Mouse (Mus musculus) lung, postnatal 10 days (tissue): ENCODE measurements at regions not wholly inside any gene's neighbourhood (a gene's known extent, or its start where the extent isn't known, plus 50 kb on each side); places are given as distances from the start of the nearest gene placed in this dataset.

Experiments used
- DNase-seq: peaks from one replicate; pipeline ENCODE4 v3.0.0; 2021

GRCm38 (mm10) chrX:17026161-17026829 is 114.7 kb upstream of the Ndp start:
- DNase-seq, result no peak

- no peak for DNase-seq
Measured at GRCm38 (mm10) chrX:17017823-17018222, 106.2 kb upstream of the Ndp start.

GRCm38 (mm10) chrX:17009188-17009587 is 97.6 kb upstream of the Ndp start:
- DNase-seq, result no peak

- peak; percentile 84 for DNase-seq
Measured at GRCm38 (mm10) chrX:16998578-16998977, 87.0 kb upstream of the Ndp start.
